Mouse (Mus musculus) E14TG2a.4 (cell line): Measurements from ENCODE around the gene Ccdc186.

Experiments used
- CTCF ChIP-seq: conservative IDR thresholded peaks from 2 replicates; pipeline ENCODE4 v1.5.1; 2014; ENCODE audit warnings: low read length
- NANOG ChIP-seq: IDR thresholded peaks from 2 replicates; pipeline ENCODE4 v1.6.1; 2014; ENCODE audit warnings: borderline replicate concordance, low read length, mixed read lengths
- POU5F1 ChIP-seq: IDR thresholded peaks from 2 replicates; pipeline ENCODE4 v1.6.1; 2014; ENCODE audit warnings: low read length, borderline replicate concordance

DNA sequence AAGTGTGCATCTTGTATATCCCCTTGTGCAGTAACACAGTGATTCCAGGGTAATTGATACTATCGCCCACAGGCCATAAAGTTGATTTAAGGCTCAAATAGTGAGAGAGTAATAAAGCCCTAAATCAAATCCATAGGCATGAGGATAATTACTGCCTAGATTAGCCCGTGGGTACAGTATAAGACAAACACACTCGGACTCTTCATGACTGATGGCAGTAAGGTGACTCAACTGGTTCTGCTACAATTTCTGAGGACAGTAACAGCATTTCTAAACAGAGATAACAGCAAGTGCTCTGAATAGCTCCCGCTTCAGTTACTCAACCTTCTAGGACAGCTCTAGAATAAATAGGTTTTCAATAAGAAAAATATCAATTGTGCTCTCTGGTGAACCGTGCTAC is 14.9 kb downstream of the Ccdc186 start:
- TF ChIP-seq CTCF (no peak), NANOG (no peak), POU5F1 (no peak)
